Mouse (Mus musculus) heart, adult 11 months (tissue): ENCODE measurements around the gene Tshz2.

ENCODE experiments used
- DNase-seq: peaks from one replicate; pipeline ENCODE4 v3.0.0; 2022

The Tshz2 gene

GRCm38 (mm10) chr2:169958736-169959573, 326.1 kb downstream of the Tshz2 start:
- no peak for DNase-seq

- no peak for DNase-seq
Measured at GRCm38 (mm10) chr2:169961463-169962230, 328.8 kb downstream of the Tshz2 start.

GRCm38 (mm10) chr2:169962231-169962600, 329.4 kb downstream of the Tshz2 start:
- DNase-seq, result no peak

DNA sequence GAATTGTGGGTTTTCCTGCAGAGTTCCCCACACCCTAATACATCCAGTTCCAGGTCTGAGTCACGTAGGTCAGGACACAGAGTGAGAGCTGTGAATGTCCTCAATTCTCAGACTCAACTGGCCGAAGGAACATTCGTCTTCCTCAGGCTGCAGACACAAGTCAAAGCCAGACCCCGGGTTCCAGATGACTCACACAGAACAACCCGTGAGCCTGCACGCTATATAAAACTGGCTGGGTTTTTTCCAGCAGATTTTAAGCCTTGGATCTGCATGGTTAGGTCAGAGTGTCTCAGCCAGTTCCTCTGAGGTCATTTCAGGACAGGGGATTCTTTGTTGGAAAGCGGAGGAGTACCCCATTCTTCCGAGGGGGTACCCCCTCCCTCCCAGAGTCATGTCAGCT, 330.0 kb downstream of the Tshz2 start:
- DNase-seq, result no peak

DNA sequence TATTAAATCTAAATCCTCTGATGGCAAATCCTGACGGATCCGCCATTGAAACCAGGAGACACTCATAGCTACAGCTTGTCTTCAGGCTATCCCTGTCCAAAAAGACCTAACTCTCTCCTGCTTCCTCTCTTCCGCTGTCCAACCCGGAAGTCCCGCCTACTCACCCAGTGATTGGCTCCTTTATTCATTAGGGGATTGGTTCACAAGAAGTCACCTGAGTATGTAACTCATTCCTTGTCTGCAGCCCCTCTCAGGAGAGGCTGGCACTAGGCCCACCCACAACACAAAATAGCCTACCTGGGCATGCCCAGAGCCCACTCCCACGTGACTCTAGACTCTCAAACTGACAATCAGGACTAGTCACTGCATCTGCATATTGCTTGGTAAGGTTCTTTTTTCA, 337.7 kb downstream of the Tshz2 start:
- no peak for DNase-seq

GRCm38 (mm10) chr2:169982925-169983324, 350.1 kb downstream of the Tshz2 start:
- DNase-seq, result no peak

- DNase-seq, result no peak
Measured at GRCm38 (mm10) chr2:169987186-169987585, 354.4 kb downstream of the Tshz2 start.

- DNase-seq, result no peak
Measured at GRCm38 (mm10) chr2:169989186-169989585, 356.4 kb downstream of the Tshz2 start.

- no peak for DNase-seq
Measured at GRCm38 (mm10) chr2:169990991-169991390, 358.2 kb downstream of the Tshz2 start.

- DNase-seq, result peak; percentile 96
Measured at GRCm38 (mm10) chr2:169995987-169996386, 363.2 kb downstream of the Tshz2 start.

GRCm38 (mm10) chr2:169996501-169997237, 363.9 kb downstream of the Tshz2 start:
- DNase-seq, result peak; percentile 82

- peak; percentile 58 for DNase-seq
Measured at GRCm38 (mm10) chr2:169997276-169998049, 364.6 kb downstream of the Tshz2 start.

GRCm38 (mm10) chr2:169998878-169999337, 366.1 kb downstream of the Tshz2 start:
- DNase-seq, result no peak

- DNase-seq, result peak; percentile 93
Measured at GRCm38 (mm10) chr2:170002594-170003504, 370.0 kb downstream of the Tshz2 start.

GRCm38 (mm10) chr2:170003666-170004065, 370.9 kb downstream of the Tshz2 start:
- DNase-seq, result no peak

GRCm38 (mm10) chr2:170006829-170007228, 374.0 kb downstream of the Tshz2 start:
- peak; percentile 92 for DNase-seq

GRCm38 (mm10) chr2:170007426-170007958, 374.7 kb downstream of the Tshz2 start:
- DNase-seq, result no peak

DNA sequence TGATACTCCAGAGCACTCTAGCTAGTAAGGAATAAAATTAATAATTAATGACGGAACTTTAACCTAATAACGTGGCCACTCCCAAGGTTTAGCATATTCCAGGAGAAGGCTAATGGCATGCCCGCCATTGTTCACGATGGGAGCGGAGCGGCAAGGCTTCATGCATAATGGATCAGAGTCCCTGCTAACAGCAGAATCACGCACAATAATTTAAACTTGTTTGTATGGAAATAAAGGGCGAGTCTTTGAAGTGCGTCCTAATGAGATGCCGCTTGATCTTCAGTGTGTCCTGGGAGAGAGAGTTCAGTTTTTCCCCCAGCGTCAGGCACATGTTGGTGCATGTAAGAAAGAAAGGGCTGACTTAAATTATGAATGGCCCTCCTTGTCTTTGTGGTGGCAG, 376.9 kb downstream of the Tshz2 start:
- DNase-seq, result no peak

- no peak for DNase-seq
Measured at GRCm38 (mm10) chr2:170011858-170012257, 379.0 kb downstream of the Tshz2 start.

- no peak for DNase-seq
Measured at GRCm38 (mm10) chr2:170017302-170017701, 384.5 kb downstream of the Tshz2 start.

GRCm38 (mm10) chr2:170017926-170018325, 385.1 kb downstream of the Tshz2 start:
- no peak for DNase-seq
